ENCODE assay signal across 24 mouse cellular contexts in genomic region chr14:17623936-17624335, GRCm38 (mm10). TPM values are rescaled to one million over a fixed set of nuclear protein-coding genes. Genes with fewer than 3 reads are reported as not detected.
DNase-seq lines count a peak whose midpoint lies in the region; ATAC-seq and TF ChIP-seq lines count a peak whose summit lies in the region.
"Had no signal": no experiment of that assay in that cellular context is flagged by ENCODE, and none has a peak within 500 bp of the region (broad histone marks: within the 10 kb centered on the region; RNA-seq: fewer than 3 reads in every experiment).

No protein-coding gene starts in this region.

- no peak overlapping the region for H3K27ac ChIP-seq in hindbrain, embryonic 14.5 days
- no peak overlapping the region for H3K27ac ChIP-seq in hindbrain, embryonic 10.5 days
- no peak overlapping the region for H3K27ac ChIP-seq in midbrain, embryonic 13.5 days
- no peak overlapping the region for H3K27ac ChIP-seq in midbrain, embryonic 11.5 days (ENCODE audit: low read depth, low read length)
- H3K27ac ChIP-seq in midbrain, embryonic 15.5 days = no peak overlapping the region
- H3K27ac ChIP-seq: forebrain, embryonic 10.5 days; forebrain, embryonic 13.5 days; heart, embryonic 15.5 days; intestine, embryonic 15.5 days had no signal

- TF ChIP-seq POLR2A in brain, embryonic 14.5 days (IDR thresholded peaks at IDR 0.05; ENCODE audit: borderline replicate concordance, extremely low read depth, insufficient read depth, insufficient read length, poor library complexity, severe bottlenecking) = no peak

- H3K9me3 ChIP-seq in hindbrain, embryonic 14.5 days (ENCODE audit: control insufficient read depth, low read length) = no peaks in the 10 kb centered on the region
- no peaks in the 10 kb centered on the region for H3K9me3 ChIP-seq in hindbrain, embryonic 10.5 days
- no peaks in the 10 kb centered on the region; the same call in 1 of the 2 replicates for H3K9me3 ChIP-seq in midbrain, embryonic 13.5 days
- H3K9me3 ChIP-seq in midbrain, embryonic 11.5 days (ENCODE audit: control insufficient read depth, low read length) = no peaks in the 10 kb centered on the region
- no peaks in the 10 kb centered on the region for H3K9me3 ChIP-seq in midbrain, embryonic 15.5 days
- H3K9me3 ChIP-seq: forebrain, embryonic 13.5 days; heart, embryonic 12.5 days; heart, embryonic 15.5 days; intestine, embryonic 15.5 days had no signal

- TF ChIP-seq CTCF in brain, embryonic 14.5 days (IDR thresholded peaks at IDR 0.05; ENCODE audit: borderline replicate concordance, extremely low read depth, insufficient read depth, insufficient read length) = no peak

- no peak overlapping the region for H3K4me2 ChIP-seq in hindbrain, embryonic 14.5 days (replicated peaks)
- no peak overlapping the region for H3K4me2 ChIP-seq in midbrain, embryonic 13.5 days (replicated peaks)
- no peak overlapping the region for H3K4me2 ChIP-seq in midbrain, embryonic 11.5 days
- H3K4me2 ChIP-seq in midbrain, embryonic 15.5 days = no peak overlapping the region
- H3K4me2 ChIP-seq: forebrain, embryonic 13.5 days; heart, embryonic 12.5 days; heart, embryonic 15.5 days; intestine, embryonic 15.5 days had no signal

- H3K36me3 ChIP-seq in hindbrain, embryonic 14.5 days (replicated peaks; ENCODE audit: control insufficient read depth, insufficient read depth) = no peaks in the 10 kb centered on the region
- H3K36me3 ChIP-seq in hindbrain, embryonic 10.5 days = no peaks in the 10 kb centered on the region
- no peaks in the 10 kb centered on the region for H3K36me3 ChIP-seq in midbrain, embryonic 13.5 days
- no peaks in the 10 kb centered on the region for H3K36me3 ChIP-seq in midbrain, embryonic 11.5 days (ENCODE audit: control insufficient read depth, insufficient read depth, low read length)
- no peaks in the 10 kb centered on the region for H3K36me3 ChIP-seq in midbrain, embryonic 15.5 days (replicated peaks)
- H3K36me3 ChIP-seq: forebrain, embryonic 10.5 days; heart, embryonic 12.5 days; heart, embryonic 15.5 days; intestine, embryonic 15.5 days had no signal

- DNase-seq in hindbrain, embryonic 14.5 days (ENCODE audit: low spot score) = no peak
- no peak for DNase-seq in hindbrain, embryonic 10.5 days (ENCODE audit: low spot score)
- no peak for DNase-seq in midbrain, embryonic 11.5 days (ENCODE audit: low spot score, missing footprints)
- peak; percentile 33 for DNase-seq in brain, embryonic 14.5 days (ENCODE audit: low read depth)
- no peak for DNase-seq in neural tube, embryonic 10.5 days (ENCODE audit: extremely low spot score, low spot score)
- no peak for DNase-seq in gastrocnemius, adult 18-20 months (ENCODE audit: low spot score)
- DNase-seq: adrenal gland, adult 2 months; adrenal gland, postnatal 14 days; cerebellum, adult 18-20 months; cerebellum, adult 9-10 months; cerebellum, postnatal 14 days; gastrocnemius, postnatal 10 days; gastrocnemius, postnatal 36 days; heart, postnatal 10 days; heart, postnatal 36 days had no signal

- WGBS in hindbrain, embryonic 14.5 days = 49% methylated on average over 2 of the region's 2 CpGs
- WGBS in hindbrain, embryonic 10.5 days = 63% methylated on average over 2 of the region's 2 CpGs
- 57% methylated on average over 2 of the region's 2 CpGs for WGBS in midbrain, embryonic 13.5 days
- WGBS in midbrain, embryonic 11.5 days = 69% methylated on average over 2 of the region's 2 CpGs
- WGBS in midbrain, embryonic 15.5 days = 39% methylated on average over 2 of the region's 2 CpGs

- H3K4me1 ChIP-seq in hindbrain, embryonic 14.5 days (replicated peaks; ENCODE audit: control insufficient read depth, insufficient read depth, low read length) = 0 out of 2 replicates have a peak, but pooled peaks cover 4% of the 10 kb centered on the region
- no peaks in the 10 kb centered on the region for H3K4me1 ChIP-seq in hindbrain, embryonic 10.5 days (replicated peaks)
- H3K4me1 ChIP-seq in midbrain, embryonic 13.5 days (replicated peaks) = no peaks in the 10 kb centered on the region
- H3K4me1 ChIP-seq in midbrain, embryonic 11.5 days (ENCODE audit: control insufficient read depth, insufficient read depth, low read length) = no peaks in the 10 kb centered on the region
- H3K4me1 ChIP-seq in midbrain, embryonic 15.5 days = no peaks in the 10 kb centered on the region
- H3K4me1 ChIP-seq: forebrain, embryonic 10.5 days; forebrain, embryonic 13.5 days; heart, embryonic 15.5 days; intestine, embryonic 15.5 days had no signal

- H3K9ac ChIP-seq in hindbrain, embryonic 14.5 days = no peak overlapping the region
- H3K9ac ChIP-seq in midbrain, embryonic 13.5 days (replicated peaks) = no peak overlapping the region
- H3K9ac ChIP-seq in midbrain, embryonic 11.5 days (ENCODE audit: low read length) = no peak overlapping the region
- H3K9ac ChIP-seq in midbrain, embryonic 15.5 days = no peak overlapping the region
- H3K9ac ChIP-seq: forebrain, embryonic 13.5 days; heart, embryonic 12.5 days; heart, embryonic 15.5 days; intestine, embryonic 15.5 days had no signal

- H3K4me3 ChIP-seq in hindbrain, embryonic 14.5 days (replicated peaks; ENCODE audit: low read length) = no peak overlapping the region
- H3K4me3 ChIP-seq in hindbrain, embryonic 10.5 days = no peak overlapping the region
- no peak overlapping the region for H3K4me3 ChIP-seq in midbrain, embryonic 13.5 days (replicated peaks)
- no peak overlapping the region for H3K4me3 ChIP-seq in midbrain, embryonic 11.5 days (ENCODE audit: low read depth, low read length)
- H3K4me3 ChIP-seq in midbrain, embryonic 15.5 days = no peak overlapping the region
- H3K4me3 ChIP-seq: forebrain, embryonic 10.5 days; forebrain, embryonic 13.5 days; heart, embryonic 12.5 days; heart, embryonic 15.5 days; intestine, embryonic 15.5 days had no signal

- peak; percentile 40; the same call in 1 of the 2 replicates for ATAC-seq in hindbrain, embryonic 14.5 days (ENCODE audit: low FRiP score)
- ATAC-seq in midbrain, embryonic 13.5 days = peak; percentile 55; the same call in 1 of the 2 replicates
- no peak for ATAC-seq in midbrain, embryonic 11.5 days (ENCODE audit: low FRiP score)
- ATAC-seq in midbrain, embryonic 15.5 days (replicated peaks) = peak; percentile 65
- ATAC-seq: CD4-positive, CD25-positive, alpha-beta regulatory T cell, adult 4 months; forebrain, embryonic 13.5 days; intestine, embryonic 15.5 days had no signal

- no peaks in the 10 kb centered on the region for H3K27me3 ChIP-seq in hindbrain, embryonic 14.5 days (ENCODE audit: control insufficient read depth, insufficient read depth, low read length)
- H3K27me3 ChIP-seq in hindbrain, embryonic 10.5 days (ENCODE audit: insufficient read depth, poor library complexity, severe bottlenecking) = no peaks in the 10 kb centered on the region
- H3K27me3 ChIP-seq in midbrain, embryonic 13.5 days = no peaks in the 10 kb centered on the region
- H3K27me3 ChIP-seq in midbrain, embryonic 11.5 days (ENCODE audit: control insufficient read depth, insufficient read depth, low read length) = no peaks in the 10 kb centered on the region
- H3K27me3 ChIP-seq in midbrain, embryonic 15.5 days (replicated peaks) = no peaks in the 10 kb centered on the region
- H3K27me3 ChIP-seq: forebrain, embryonic 13.5 days; heart, embryonic 12.5 days; heart, embryonic 15.5 days; intestine, embryonic 15.5 days had no signal

RNA-seq across cellular contexts. Expression of gene Thrb, which starts 36.1 kb away (rescaled TPM):
- polyA plus RNA-seq in hindbrain, embryonic 14.5 days (2014; fragmentation: Nextera tagmentation; extraction: Ambion mirVana) = 1.3 and 1.4 TPM in 2 replicates
- polyA plus RNA-seq in hindbrain, embryonic 10.5 days (2016; fragmentation: Nextera tagmentation; extraction: Ambion mirVana) = 0.77 and 0.93 TPM in 2 replicates
- polyA plus RNA-seq in midbrain, embryonic 13.5 days (2015; fragmentation: Nextera tagmentation; extraction: Ambion mirVana) = 1.2 and 1.3 TPM in 2 replicates
- 0.82 and 1.0 TPM in 2 replicates for polyA plus RNA-seq in midbrain, embryonic 11.5 days (2014; fragmentation: Nextera tagmentation; extraction: Ambion mirVana)
- polyA plus RNA-seq in brain, embryonic 14.5 days (2012; rRNA removed) = 0.61 and 1.0 TPM in 2 replicates
- polyA plus RNA-seq in midbrain, embryonic 15.5 days (2015; fragmentation: Nextera tagmentation; extraction: Ambion mirVana) = 2.3 TPM in 2 replicates
- 10 to 100 TPM; 31.7 to 31.9 TPM for total RNA-seq in gastrocnemius, adult 18-20 months (2021)
- total RNA-seq: MEL had no signal
